12 mouse cellular contexts compared by ENCODE assay signal in genomic region chr1:131200588-131200987, GRCm38 (mm10). TPM values are rescaled to one million over a fixed set of nuclear protein-coding genes. Genes with fewer than 3 reads are reported as not detected.
DNase-seq lines count a peak whose midpoint lies in the region; ATAC-seq lines count a peak whose summit lies in the region.
"Had no signal": no experiment of that assay in that cellular context is flagged by ENCODE, and none has a peak within 500 bp of the region (broad histone marks: within the 10 kb centered on the region; RNA-seq: fewer than 3 reads in every experiment).

No protein-coding gene starts in this region.

- WGBS in lung, embryonic 16.5 days, result 21% methylated on average over 10 of the region's 10 CpGs
- 24% methylated on average over 10 of the region's 10 CpGs for WGBS in embryonic facial prominence, embryonic 15.5 days

- peak; percentile 28 for DNase-seq in gastrocnemius, postnatal 10 days
- DNase-seq in gastrocnemius, adult 8-10 months (ENCODE audit: low spot score in 2 of 2), result no peak
- DNase-seq in lung, postnatal 14 days, result no peak
- DNase-seq in Muller cell, postnatal 12 days (ENCODE audit: inconsistent ontology term), result peak; percentile 78
- DNase-seq in layer of hippocampus, adult 11-12 months (ENCODE audit: low spot score), result no peak
- DNase-seq in left cerebral cortex, postnatal 25 days (ENCODE audit: low spot score in 2 of 2), result no peak
- DNase-seq: adrenal gland, adult 8-10 months had no signal

- no peak overlapping the region for H3K27ac ChIP-seq in lung, embryonic 16.5 days (ENCODE audit: low read length)
- no peak overlapping the region; the same call in 1 of the 2 replicates for H3K27ac ChIP-seq in embryonic facial prominence, embryonic 15.5 days (replicated peaks)
- H3K27ac ChIP-seq: limb, embryonic 12.5 days had no signal

- no peaks in the 10 kb centered on the region for H3K9me3 ChIP-seq in lung, embryonic 16.5 days (ENCODE audit: control insufficient read depth, low read length)
- H3K9me3 ChIP-seq in embryonic facial prominence, embryonic 15.5 days (replicated peaks), result no peaks in the 10 kb centered on the region
- H3K9me3 ChIP-seq: limb, embryonic 12.5 days had no signal

- no peak overlapping the region for H3K4me3 ChIP-seq in lung, embryonic 16.5 days (ENCODE audit: low read length)
- no peak overlapping the region for H3K4me3 ChIP-seq in embryonic facial prominence, embryonic 15.5 days (replicated peaks)
- H3K4me3 ChIP-seq: limb, embryonic 12.5 days; myocyte had no signal

- intact Hi-C loops in left cerebral cortex, postnatal 25 days (cut with DNase I), result no loop called here

- peaks cover 10% of the 10 kb centered on the region for H3K4me1 ChIP-seq in lung, embryonic 16.5 days (replicated peaks; ENCODE audit: control insufficient read depth, insufficient read depth, low read length)
- peaks cover 24% of the 10 kb centered on the region for H3K4me1 ChIP-seq in embryonic facial prominence, embryonic 15.5 days

- H3K9ac ChIP-seq in lung, embryonic 16.5 days (ENCODE audit: low read length), result no peak overlapping the region
- H3K9ac ChIP-seq in embryonic facial prominence, embryonic 15.5 days, result no peak overlapping the region
- H3K9ac ChIP-seq: limb, embryonic 12.5 days had no signal

- H3K27me3 ChIP-seq in lung, embryonic 16.5 days (ENCODE audit: control insufficient read depth, insufficient read depth, low read depth, low read length), result no peaks in the 10 kb centered on the region
- no peaks in the 10 kb centered on the region for H3K27me3 ChIP-seq in embryonic facial prominence, embryonic 15.5 days
- H3K27me3 ChIP-seq: limb, embryonic 12.5 days had no signal

- no peak overlapping the region for H3K4me2 ChIP-seq in lung, embryonic 16.5 days (ENCODE audit: low read depth, low read length)
- H3K4me2 ChIP-seq in embryonic facial prominence, embryonic 15.5 days (replicated peaks), result no peak overlapping the region
- H3K4me2 ChIP-seq: limb, embryonic 12.5 days had no signal

- peak; percentile 40; the same call in 1 of the 2 replicates for ATAC-seq in lung, embryonic 16.5 days (ENCODE audit: low read depth)
- peak; percentile 63; the same call in 1 of the 2 replicates for ATAC-seq in embryonic facial prominence, embryonic 15.5 days (ENCODE audit: insufficient number of reproducible peaks, low FRiP score, low TSS enrichment, low read depth)
- ATAC-seq: forebrain, embryonic 16.5 days had no signal

- no peaks in the 10 kb centered on the region for H3K36me3 ChIP-seq in lung, embryonic 16.5 days (ENCODE audit: control insufficient read depth, insufficient read depth, low read length)
- H3K36me3 ChIP-seq in embryonic facial prominence, embryonic 15.5 days, result no peaks in the 10 kb centered on the region
- H3K36me3 ChIP-seq: limb, embryonic 12.5 days had no signal

RNA-seq across cellular contexts. Expression of gene Rassf5, which starts 44.5 kb away (rescaled TPM):
- total RNA-seq in gastrocnemius, postnatal 10 days (2021), result 1 to 10 TPM; 3.1 to 4.3 TPM
- total RNA-seq in gastrocnemius, adult 8-10 months (2022), result 1 to 10 TPM in 1 of 4 experiments, under 1 TPM in 2, not detected in 1; 0.35 to 1.1 (median 0.39) TPM
- polyA plus RNA-seq in lung, embryonic 16.5 days (2015; fragmentation: Nextera tagmentation; extraction: Ambion mirVana), result 6.1 and 8.2 TPM in 2 replicates
- 4.6 and 4.8 TPM in 2 replicates for polyA plus RNA-seq in embryonic facial prominence, embryonic 15.5 days (2015; fragmentation: Nextera tagmentation; extraction: Ambion mirVana)
- 10 to 100 TPM; 24.0 to 25.3 TPM for total RNA-seq in left cerebral cortex, postnatal 25 days (2021)

RNA-seq across cellular contexts. Expression of gene Eif2d, which starts 47.6 kb away (rescaled TPM):
- total RNA-seq in gastrocnemius, postnatal 10 days (2021), result 10 to 100 TPM; 24.4 to 26.4 TPM
- total RNA-seq in gastrocnemius, adult 8-10 months (2022), result 10 to 100 TPM; 27.9 to 30.4 (median 29.3) TPM
- 63.6 and 64.4 TPM in 2 replicates for polyA plus RNA-seq in lung, embryonic 16.5 days (2015; fragmentation: Nextera tagmentation; extraction: Ambion mirVana)
- 59.2 and 66.0 TPM in 2 replicates for polyA plus RNA-seq in embryonic facial prominence, embryonic 15.5 days (2015; fragmentation: Nextera tagmentation; extraction: Ambion mirVana)
- total RNA-seq in left cerebral cortex, postnatal 25 days (2021), result 10 to 100 TPM; 34.1 to 36.7 TPM

Comparison
In these comparisons a context has a peak if more than half of its experiments do, and no peak if none do; other contexts are left out.
1. DNase-seq: peak in gastrocnemius, postnatal 10 days (single experiment) and Muller cell, postnatal 12 days (single experiment); none in gastrocnemius, adult 8-10 months (0 of 2), lung, postnatal 14 days (single experiment), layer of hippocampus, adult 11-12 months (single experiment) and left cerebral cortex, postnatal 25 days (0 of 2).
2. RNA of gene Rassf5, which starts 44.5 kb away (total RNA-seq): 24.0 to 25.3 TPM in left cerebral cortex, postnatal 25 days; 3.1 to 4.3 TPM in gastrocnemius, postnatal 10 days and 0.35 to 1.1 TPM in gastrocnemius, adult 8-10 months; every median in the first group is over 4 times any median in the second.